Mouse (Mus musculus) kidney, adult 2 months (tissue): Measurements from ENCODE around the gene Man1a. TPM values are rescaled to one million over a fixed set of nuclear protein-coding genes. Genes with fewer than 3 reads are reported as not detected.

Experiments
- DNase-seq: peaks from one replicate; pipeline ENCODE4 v3.0.0; 2021
- H3K27ac ChIP-seq: fragments of 200-500 bp; 2 replicates; pipeline ENCODE4 v1.5.1; 2012; ENCODE audit warnings: low read depth, low read length, control low read depth, inconsistent platforms; ENCODE audit not compliant: insufficient read depth
- H3K27me3 ChIP-seq: fragments of 200-500 bp; replicated peaks from 2 replicates; pipeline ENCODE4 v1.6.1; 2012; ENCODE audit warnings: mild to moderate bottlenecking, moderate library complexity, low read length, inconsistent platforms; ENCODE audit not compliant: control insufficient read depth, insufficient read depth
- H3K36me3 ChIP-seq: fragments of 200-500 bp; 2 replicates; pipeline ENCODE4 v1.6.1; 2012; ENCODE audit warnings: mild to moderate bottlenecking, moderate library complexity, low read length, inconsistent platforms; ENCODE audit not compliant: control insufficient read depth, insufficient read depth
- H3K4me1 ChIP-seq: fragments of 200-500 bp; 2 replicates; pipeline ENCODE4 v1.6.1; 2011; ENCODE audit warnings: low read length; ENCODE audit not compliant: control insufficient read depth, insufficient read depth
- H3K4me3 ChIP-seq: fragments of 200-500 bp; 2 replicates; pipeline ENCODE4 v1.5.1; 2011; ENCODE audit warnings: mild to moderate bottlenecking, low read depth, low read length, control low read depth; ENCODE audit not compliant: insufficient read depth
- CTCF ChIP-seq: fragments of 200-500 bp; conservative IDR thresholded peaks from 2 replicates; pipeline ENCODE4 v1.5.1; 2011; ENCODE audit warnings: low read depth, mild to moderate bottlenecking, control low read depth, low read length, moderate library complexity, mixed read lengths; ENCODE audit not compliant: insufficient read depth, insufficient read length
- POLR2A ChIP-seq: fragments of 200-500 bp; IDR thresholded peaks from one replicate; pipeline ENCODE4 v1.6.1; 2011; ENCODE audit warnings: low read depth, low read length, control low read depth
- WGBS: fragments of 180-500 bp; shearing (Covaris S2); methylation state at CpG from one replicate; pipeline ENCODE4 v1.1.7; 2018; 5-methylcytosine and 5-hydroxymethylcytosine counted together
- polyA plus RNA-seq: library from polyadenylated mRNA; depleted of rRNA; stranded (reverse); fragments of >200 nt; gene quantifications from 2 replicates; pipeline ENCODE4 v1.2.3, GENCODE M21; 2012

Man1a gene
- polyA plus RNA-seq, 1 experiment = 33.4 TPM

DNA sequence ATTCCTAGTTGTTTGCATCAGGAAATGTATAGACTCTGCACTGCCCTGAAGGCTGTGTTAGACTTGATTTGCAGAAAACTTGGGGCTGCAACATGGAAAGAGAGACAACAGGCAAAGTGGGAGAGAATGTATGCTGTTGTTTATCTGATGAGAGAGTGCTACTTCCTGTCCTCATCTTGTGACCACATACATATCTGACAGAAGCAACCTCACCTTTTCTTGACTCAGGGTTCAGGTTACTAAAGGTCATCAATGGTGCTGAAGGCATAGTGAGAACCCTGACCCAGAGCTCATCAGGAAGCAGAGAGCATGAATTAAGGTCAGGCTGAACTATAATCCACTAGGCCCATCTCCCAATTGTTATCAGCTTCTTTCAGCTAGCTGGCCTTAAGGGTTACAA is 15.7 kb upstream of the Man1a start:
- TF ChIP-seq CTCF (no peak), POLR2A (no peak)
- H3K4me3 ChIP-seq = no peak overlapping the region
- DNase-seq = no peak
- H3K36me3 ChIP-seq = no peaks in the 10 kb centered on the region
- no peaks in the 10 kb centered on the region; the same call in 1 of the 2 replicates for H3K27me3 ChIP-seq
- H3K27ac ChIP-seq = no peak overlapping the region
- H3K4me1 ChIP-seq = no peaks in the 10 kb centered on the region

- Histone ChIP-seq H3K27ac (no peak overlapping the region), H3K4me1 (no peaks in the 10 kb centered on the region), H3K4me3 (no peak overlapping the region), H3K36me3 (no peaks in the 10 kb centered on the region), H3K27me3 (no peaks in the 10 kb centered on the region; the same call in 1 of the 2 replicates)
- 86% methylated on average over 6 of the region's 6 CpGs for WGBS
- TF ChIP-seq POLR2A (no peak), CTCF (no peak)
- DNase-seq = no peak
Measured at GRCm38 (mm10) chr10:54089923-54090322, 13.5 kb upstream of the Man1a start.

DNA sequence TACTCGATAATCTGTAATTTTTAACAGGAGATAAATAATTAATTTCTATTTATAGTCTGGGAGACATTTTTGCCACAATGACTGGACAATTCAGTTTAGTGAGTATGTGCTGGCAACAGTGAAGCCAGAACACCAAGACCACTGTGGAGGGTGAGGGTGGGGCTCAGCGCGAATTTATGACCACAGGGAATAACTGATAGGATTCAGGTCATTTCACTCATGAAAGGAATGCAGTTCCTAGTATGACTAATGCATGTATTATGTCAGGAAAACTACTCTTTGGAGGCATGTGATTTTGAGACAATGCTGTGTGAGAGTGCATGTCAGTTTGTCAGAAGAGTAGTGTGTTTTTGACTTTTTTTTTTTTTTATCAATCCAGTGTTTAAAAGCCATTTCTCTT is 10.9 kb upstream of the Man1a start:
- Histone ChIP-seq H3K4me3 (no peak overlapping the region), H3K4me1 (no peaks in the 10 kb centered on the region), H3K27ac (no peak overlapping the region), H3K27me3 (no peaks in the 10 kb centered on the region; the same call in 1 of the 2 replicates), H3K36me3 (no peaks in the 10 kb centered on the region)
- TF ChIP-seq POLR2A = no peak
- TF ChIP-seq CTCF = no peak
- DNase-seq = no peak
- WGBS = 67% methylated on average over 3 of the region's 3 CpGs

DNA sequence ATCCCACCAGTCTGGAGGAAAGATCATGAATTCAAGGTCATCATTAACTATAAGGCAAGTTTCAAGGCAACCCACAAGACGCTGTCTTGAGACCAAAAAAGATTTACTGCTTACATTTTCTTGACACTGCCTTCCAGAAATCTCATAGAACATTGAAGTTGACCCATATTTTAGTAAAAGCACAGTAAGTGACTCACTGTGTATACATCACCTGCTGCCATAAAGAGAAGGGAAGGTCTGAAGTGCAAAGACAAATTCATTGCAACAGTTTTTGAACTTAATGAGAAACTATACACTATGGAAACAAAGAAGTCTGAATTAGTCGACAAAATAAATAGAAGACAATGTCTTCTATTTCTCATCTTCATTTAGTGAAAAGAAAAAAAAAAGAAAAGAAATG is 8.7 kb upstream of the Man1a start:
- Histone ChIP-seq H3K4me1 (no peaks in the 10 kb centered on the region), H3K36me3 (no peaks in the 10 kb centered on the region), H3K4me3 (no peak overlapping the region), H3K27ac (no peak overlapping the region), H3K27me3 (no peaks in the 10 kb centered on the region)
- no peak for DNase-seq
- 78% methylated on average over 2 of the region's 2 CpGs for whole genome bisulfite sequencing
- TF ChIP-seq POLR2A (no peak), CTCF (no peak)

DNA sequence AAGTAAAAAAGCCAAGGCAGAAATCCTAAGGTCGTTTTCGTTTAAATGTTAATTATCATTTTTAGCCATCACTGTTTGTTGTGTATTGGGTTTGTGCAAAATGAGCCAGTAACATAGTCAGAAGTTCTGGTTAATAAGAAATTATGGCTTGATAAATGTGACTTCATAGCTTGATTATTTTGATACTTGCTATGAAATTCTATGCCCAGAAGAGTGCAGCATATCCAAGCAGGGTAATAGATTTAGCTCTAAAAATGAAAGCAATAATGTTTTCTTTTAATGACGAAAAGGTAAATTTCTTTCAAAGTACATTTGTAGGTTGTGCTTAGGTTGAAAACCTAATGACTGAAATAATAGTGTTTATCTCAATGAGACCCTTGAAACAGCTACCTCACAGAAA is 596 bp upstream of the Man1a start:
- TF ChIP-seq POLR2A (no peak), CTCF (0 out of 2 replicates have a peak, but pooled peaks have one; percentile 3)

DNA sequence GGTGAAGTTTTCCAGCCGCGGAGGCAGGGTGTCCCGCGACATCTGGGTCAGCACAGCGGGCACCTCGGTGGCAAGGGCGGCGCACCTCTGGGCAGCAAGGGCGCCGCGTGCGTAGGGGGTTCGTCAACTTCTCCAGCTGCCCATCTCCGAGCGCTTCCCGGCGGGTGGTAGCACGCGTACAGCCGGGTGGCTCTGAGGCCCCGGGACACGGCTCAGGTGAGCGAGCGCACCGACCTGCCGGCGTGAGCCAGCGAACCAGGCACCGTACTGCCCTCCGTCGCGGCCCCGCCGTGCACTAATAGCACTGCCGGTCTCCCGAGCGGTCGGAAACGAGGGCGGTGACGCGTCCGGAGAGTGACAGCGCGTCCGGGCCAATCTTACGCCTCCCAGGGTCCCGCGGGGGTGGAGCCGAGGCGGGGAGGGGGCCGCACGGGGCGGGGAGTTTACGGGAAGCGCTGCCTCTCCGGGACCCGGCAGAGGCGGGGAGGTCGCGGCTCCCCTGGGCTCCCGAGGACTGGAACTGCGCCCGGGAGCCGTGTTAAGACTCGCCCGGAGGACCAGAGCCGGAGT is 883 bp downstream of the Man1a start:
- no peaks in the 10 kb centered on the region for H3K36me3 ChIP-seq
- H3K27ac ChIP-seq = peak overlapping the region; percentile 84
- H3K4me1 ChIP-seq = peaks cover 12% of the 10 kb centered on the region; the same call in 1 of the 2 replicates
- peak overlapping the region; percentile 80 for H3K4me3 ChIP-seq
- peak; percentile 98 for DNase-seq
- under 1% methylated on average over 68 of the region's 68 CpGs for WGBS
- H3K27me3 ChIP-seq = no peaks in the 10 kb centered on the region
- TF ChIP-seq POLR2A (peak; percentile 97), CTCF (no peak)

More for the DNA sequence above, 596 bp upstream of the Man1a start:
- 41% methylated on average over 3 of the region's 3 CpGs for WGBS
- no peak for DNase-seq
- H3K4me3 ChIP-seq = no peak overlapping the region
- no peaks in the 10 kb centered on the region for H3K27me3 ChIP-seq
- H3K27ac ChIP-seq = no peak overlapping the region
- H3K4me1 ChIP-seq = peaks cover 10% of the 10 kb centered on the region; the same call in 1 of the 2 replicates
- no peaks in the 10 kb centered on the region for H3K36me3 ChIP-seq

DNA sequence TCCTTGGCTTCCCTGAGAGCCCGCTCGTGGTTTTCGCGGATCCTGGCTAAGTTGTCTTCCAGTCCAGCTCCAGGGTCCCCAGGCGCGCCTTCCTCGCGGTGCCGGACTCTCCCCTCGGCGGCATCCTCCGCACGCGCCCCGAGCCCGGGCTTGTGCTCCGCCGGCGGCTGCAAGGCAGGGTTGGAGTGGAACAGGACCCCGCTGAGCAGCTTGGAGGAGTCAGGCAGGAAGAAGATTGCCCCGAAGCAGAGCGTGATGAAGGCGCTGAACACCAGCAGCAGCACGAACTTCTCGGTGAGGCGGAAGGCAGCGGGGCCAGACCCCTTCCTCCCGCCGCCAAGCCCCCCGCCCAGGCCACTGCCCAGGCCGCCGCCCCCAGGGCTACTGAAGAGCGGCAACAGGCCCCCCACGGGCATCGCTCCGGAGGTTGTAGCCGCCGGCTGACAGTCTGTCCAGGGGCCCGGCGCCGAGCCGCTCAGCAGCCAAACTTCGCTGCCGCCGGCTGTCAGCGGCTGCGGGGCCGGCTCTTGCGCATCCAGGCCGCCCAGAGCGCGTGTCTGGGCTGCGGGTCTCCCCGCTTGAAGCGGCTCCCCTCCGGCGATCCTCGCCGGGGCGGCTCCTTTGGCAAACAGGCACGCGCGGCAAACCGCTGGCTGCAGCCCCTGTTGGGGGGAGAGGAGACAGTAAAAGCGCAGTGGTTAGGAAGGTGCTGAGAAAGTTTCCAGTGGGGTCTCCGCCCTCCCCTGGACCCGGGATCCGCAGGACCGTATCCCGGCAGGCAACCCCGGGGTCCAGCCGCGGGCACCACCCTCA is 1.6 kb downstream of the Man1a start:
- DNase-seq = peak; percentile 40
- TF ChIP-seq CTCF = no peak
- no peak for TF ChIP-seq POLR2A
- Histone ChIP-seq H3K36me3 (no peaks in the 10 kb centered on the region), H3K4me3 (peak overlapping the region; percentile 80), H3K27ac (peak overlapping the region; percentile 34), H3K27me3 (no peaks in the 10 kb centered on the region), H3K4me1 (peaks cover 12% of the 10 kb centered on the region; the same call in 1 of the 2 replicates)
- WGBS = under 1% methylated on average over 73 of the region's 73 CpGs
